Mouse (Mus musculus) embryonic facial prominence, embryonic 14.5 days (tissue): ENCODE measurements at regions not wholly inside any gene's neighbourhood (a gene's known extent, or its start where the extent isn't known, plus 50 kb on each side); places are given as distances from the start of the nearest gene placed in this dataset.
"Not testable (repeated sequence)": the region's sequence is repeated elsewhere in the genome, so short reads cannot be mapped to it uniquely, and the experiment has no call there.

Source experiments
- ATAC-seq: fragments of 200-750 bp; cut with Nextera tagmentation; 2 replicates; pipeline ENCODE4 v1.8.0; 2017; ENCODE audit warnings: low read depth, moderate number of reproducible peaks, moderate TSS enrichment
- DNase-seq: peaks from one replicate; pipeline ENCODE4 v3.0.0-alpha.2; 2015; ENCODE audit warnings: low spot score
- H3K27ac ChIP-seq: fragments of 300-500 bp; sonication (generic); replicated peaks from 2 replicates; pipeline ENCODE4 v1.5.1; 2014; ENCODE audit warnings: low read depth, mild to moderate bottlenecking, low read length, moderate library complexity
- H3K27me3 ChIP-seq: fragments of 300-500 bp; sonication (generic); replicated peaks from 2 replicates; pipeline ENCODE4 v1.6.1; 2014; ENCODE audit warnings: low read length; ENCODE audit not compliant: control insufficient read depth, insufficient read depth
- H3K36me3 ChIP-seq: fragments of 300-500 bp; sonication (generic); 2 replicates; pipeline ENCODE4 v1.6.1; 2014; ENCODE audit warnings: low read length, mixed read lengths; ENCODE audit not compliant: control insufficient read depth, insufficient read depth
- H3K4me1 ChIP-seq: fragments of 300-500 bp; sonication (generic); 2 replicates; pipeline ENCODE4 v1.6.1; 2014; ENCODE audit warnings: antibody characterized with exemption, low read length; ENCODE audit not compliant: control insufficient read depth, insufficient read depth
- H3K4me2 ChIP-seq: fragments of 300-500 bp; sonication (generic); 2 replicates; pipeline ENCODE4 v1.6.1; 2014; ENCODE audit warnings: low read depth, mild to moderate bottlenecking, low read length, moderate library complexity, mixed read lengths
- H3K4me3 ChIP-seq: fragments of 300-500 bp; sonication (generic); 2 replicates; pipeline ENCODE4 v1.5.1; 2014; ENCODE audit warnings: low read depth, mild to moderate bottlenecking, low read length
- H3K9ac ChIP-seq: fragments of 300-500 bp; sonication (generic); 2 replicates; pipeline ENCODE4 v1.6.1; 2014; ENCODE audit warnings: low read depth, mild to moderate bottlenecking, low read length, moderate library complexity, mixed read lengths
- H3K9me3 ChIP-seq: fragments of 300-500 bp; sonication (generic); 2 replicates; pipeline ENCODE4 v1.6.1; 2016; ENCODE audit warnings: low read length; ENCODE audit not compliant: control insufficient read depth
- WGBS: fragments of 180-500 bp; shearing (Covaris S2); extraction: QIAGEN DNeasy Blood & Tissue Kit; methylation state at CpG from one replicate; pipeline ENCODE4 v1.1.7; 2014; 5-methylcytosine and 5-hydroxymethylcytosine counted together

GRCm38 (mm10) chr2:99470856-99471465, 803.9 kb upstream of the Gm10800 start:
- no peak for DNase-seq
- Histone ChIP-seq H3K9ac (no peak overlapping the region), H3K4me2 (no peak overlapping the region), H3K27me3 (no peaks in the 10 kb centered on the region), H3K36me3 (no peaks in the 10 kb centered on the region), H3K4me3 (no peak overlapping the region), H3K4me1 (no peaks in the 10 kb centered on the region), H3K9me3 (no peaks in the 10 kb centered on the region), H3K27ac (no peak overlapping the region)
- no peak for ATAC-seq
- 80% methylated on average over 2 of the region's 2 CpGs for WGBS

DNA sequence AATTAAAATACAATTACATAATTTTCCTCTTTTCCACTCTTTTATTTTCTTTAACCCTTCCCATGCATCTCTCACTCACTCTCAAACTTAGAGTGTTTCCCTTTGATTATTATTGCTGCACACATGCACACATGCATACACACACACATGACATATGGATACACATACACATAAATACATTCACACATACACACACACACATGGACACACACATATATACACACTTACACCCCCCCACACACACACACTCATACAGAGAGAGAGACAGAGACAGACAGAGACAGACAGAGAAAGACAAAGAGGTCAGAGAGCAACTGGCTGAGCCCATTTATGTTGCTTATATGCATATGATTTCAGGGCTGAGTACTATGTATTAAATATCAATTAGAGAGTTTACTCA, 764.2 kb upstream of the Gm10800 start:
- Histone ChIP-seq H3K27me3 (no peaks in the 10 kb centered on the region), H3K4me3 (no peak overlapping the region), H3K36me3 (no peaks in the 10 kb centered on the region), H3K4me1 (no peaks in the 10 kb centered on the region), H3K9ac (no peak overlapping the region), H3K4me2 (no peak overlapping the region), H3K9me3 (no peaks in the 10 kb centered on the region), H3K27ac (no peak overlapping the region)
- ATAC-seq (no peak), DNase-seq (no peak)

DNA sequence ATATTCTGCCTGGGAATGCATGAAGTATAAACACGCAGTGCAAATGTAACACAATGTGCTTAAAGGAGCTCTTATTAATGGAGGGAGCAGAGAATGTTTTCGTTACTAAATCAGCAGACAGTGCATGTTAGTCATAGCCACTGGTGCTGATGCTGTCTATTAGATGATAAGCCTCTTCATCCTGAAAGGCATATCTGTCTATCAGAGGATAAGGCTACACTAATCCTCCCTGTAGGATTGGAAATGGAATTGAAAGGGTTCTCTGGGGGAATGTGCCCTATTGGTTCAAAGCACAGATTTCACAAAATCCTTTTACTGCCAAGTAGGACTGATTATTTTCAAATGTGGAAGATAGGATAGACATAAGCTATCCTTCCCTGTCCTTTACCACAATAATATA, 763.4 kb upstream of the Gm10800 start:
- WGBS, result 70% methylated on average over 2 of the region's 2 CpGs
- no peaks in the 10 kb centered on the region for H3K9me3 ChIP-seq
- no peaks in the 10 kb centered on the region for H3K36me3 ChIP-seq
- H3K4me2 ChIP-seq, result no peak overlapping the region
- DNase-seq (peak; percentile 5), ATAC-seq (no peak)
- no peaks in the 10 kb centered on the region for H3K4me1 ChIP-seq
- H3K9ac ChIP-seq, result no peak overlapping the region
- H3K27ac ChIP-seq, result no peak overlapping the region
- no peak overlapping the region for H3K4me3 ChIP-seq
- no peaks in the 10 kb centered on the region for H3K27me3 ChIP-seq

- H3K27ac ChIP-seq, result no peak overlapping the region
- ATAC-seq (no peak), DNase-seq (no peak)
- no peak overlapping the region for H3K9ac ChIP-seq
- no peaks in the 10 kb centered on the region for H3K27me3 ChIP-seq
- no peaks in the 10 kb centered on the region for H3K9me3 ChIP-seq
- no peaks in the 10 kb centered on the region for H3K4me1 ChIP-seq
- no peak overlapping the region for H3K4me2 ChIP-seq
- no peaks in the 10 kb centered on the region for H3K36me3 ChIP-seq
- no peak overlapping the region for H3K4me3 ChIP-seq
These were observed 754.5 kb upstream of the Gm10800 start for GRCm38 (mm10) chr2:99421622-99422021.

DNA sequence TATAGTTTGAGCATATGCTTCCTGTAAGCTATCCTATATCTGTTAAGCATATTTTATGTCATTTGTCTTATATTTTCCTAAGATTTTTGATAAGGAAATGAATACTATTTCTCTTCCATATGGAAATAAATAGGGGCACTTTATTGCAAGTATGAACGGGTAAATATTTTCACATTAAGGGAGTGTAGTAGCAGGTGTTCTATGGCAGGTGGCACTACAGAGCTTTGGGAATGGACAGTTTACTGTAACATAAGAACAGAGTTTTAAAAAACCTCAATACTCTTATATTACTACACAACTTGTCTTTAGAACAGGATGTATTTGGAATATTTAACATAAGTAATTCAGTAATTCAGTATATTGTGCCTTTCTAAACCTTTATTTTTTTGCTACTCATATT, 742.4 kb upstream of the Gm10800 start:
- no peak overlapping the region for H3K4me2 ChIP-seq
- H3K27me3 ChIP-seq, result no peaks in the 10 kb centered on the region
- no peaks in the 10 kb centered on the region for H3K36me3 ChIP-seq
- no peak overlapping the region for H3K4me3 ChIP-seq
- ATAC-seq (no peak), DNase-seq (no peak)
- 34% methylated on average over 1 of the region's 1 CpGs for WGBS
- no peaks in the 10 kb centered on the region for H3K9me3 ChIP-seq
- H3K27ac ChIP-seq, result no peak overlapping the region
- H3K9ac ChIP-seq, result no peak overlapping the region
- no peaks in the 10 kb centered on the region for H3K4me1 ChIP-seq

DNA sequence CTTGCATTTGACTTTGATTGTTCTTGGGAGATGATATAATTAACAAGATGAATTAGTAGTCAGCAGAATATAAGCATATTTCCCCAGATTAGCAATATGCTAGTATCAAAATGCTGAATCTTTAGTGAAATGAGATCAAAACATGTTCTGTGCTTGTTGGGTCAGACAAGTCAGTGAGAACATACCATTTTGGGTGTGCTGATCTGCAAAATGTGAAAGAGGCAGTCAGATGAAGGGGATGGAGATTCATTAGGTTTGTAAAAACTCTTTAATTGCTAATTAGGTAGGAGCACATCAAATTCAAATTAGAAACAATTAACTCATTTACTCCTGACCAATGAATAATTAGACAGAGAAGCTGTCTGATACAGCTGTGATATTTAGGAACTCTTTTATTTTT, 712.6 kb upstream of the Gm10800 start:
- ATAC-seq, result no peak
- Histone ChIP-seq H3K4me2 (no peak overlapping the region), H3K4me1 (no peaks in the 10 kb centered on the region), H3K27me3 (no peaks in the 10 kb centered on the region), H3K4me3 (no peak overlapping the region), H3K9ac (no peak overlapping the region), H3K27ac (no peak overlapping the region), H3K36me3 (no peaks in the 10 kb centered on the region), H3K9me3 (no peaks in the 10 kb centered on the region)
- no peak for DNase-seq

DNA sequence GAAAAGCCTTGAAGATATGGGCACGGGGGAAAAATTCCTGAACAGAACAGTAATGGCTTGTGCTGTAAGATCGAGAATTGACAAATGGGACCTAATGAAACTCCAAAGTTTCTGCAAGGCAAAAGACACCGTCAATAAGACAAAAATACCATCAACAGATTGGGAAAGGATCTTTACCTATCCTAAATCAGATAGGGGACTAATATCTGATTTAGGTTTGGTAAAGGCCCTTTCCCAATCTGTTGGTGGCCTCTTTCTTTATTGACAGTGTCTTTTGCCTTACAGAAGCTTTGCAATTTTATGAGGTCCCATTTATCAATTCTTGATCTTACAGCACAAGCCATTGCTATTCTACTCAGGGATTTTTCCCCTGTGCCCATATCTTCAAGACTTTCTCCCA, 696.5 kb upstream of the Gm10800 start:
- H3K9me3 ChIP-seq, H3K4me1 ChIP-seq, H3K27me3 ChIP-seq, H3K9ac ChIP-seq, H3K4me2 ChIP-seq, H3K4me3 ChIP-seq, ATAC-seq, H3K36me3 ChIP-seq, H3K27ac ChIP-seq: not testable (repeated sequence)
- 74% methylated on average over 3 of the region's 3 CpGs for WGBS
- DNase-seq, result peak; percentile 2

DNA sequence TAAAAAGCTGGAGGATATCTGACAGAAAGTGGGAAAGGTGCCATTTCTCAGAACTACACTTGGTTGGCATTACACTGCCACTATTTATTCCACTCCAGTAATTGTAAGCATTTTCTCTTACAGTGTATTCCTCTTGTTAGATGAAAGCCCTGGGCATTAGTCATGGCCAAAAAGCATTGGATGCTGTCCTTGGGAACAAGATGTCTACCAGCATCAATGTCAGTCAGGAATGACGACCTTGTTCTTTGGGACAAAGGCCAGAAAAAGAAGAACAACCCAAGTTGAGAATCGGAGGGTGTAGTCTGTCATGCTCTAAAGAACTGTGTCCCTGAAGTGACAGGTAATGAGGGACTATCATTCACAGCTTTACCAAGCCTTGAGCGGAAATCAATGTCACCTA, 662.1 kb upstream of the Gm10800 start:
- Histone ChIP-seq H3K4me2 (no peak overlapping the region), H3K36me3 (no peaks in the 10 kb centered on the region), H3K9me3 (no peaks in the 10 kb centered on the region), H3K4me1 (no peaks in the 10 kb centered on the region), H3K27ac (no peak overlapping the region), H3K9ac (no peak overlapping the region), H3K4me3 (no peak overlapping the region), H3K27me3 (no peaks in the 10 kb centered on the region)
- no peak for ATAC-seq
- no peak for DNase-seq
- 86% methylated on average over 3 of the region's 3 CpGs for WGBS
